In genomic region chr3:63554872-63555271, GRCm38 (mm10) we compare ENCODE assay signal across 7 mouse cellular contexts.
DNase-seq lines count a peak whose midpoint lies in the region; ATAC-seq and TF ChIP-seq lines count a peak whose summit lies in the region.

No protein-coding gene starts in this region.

- no peaks in the 10 kb centered on the region for H3K9me3 ChIP-seq in embryonic facial prominence, embryonic 15.5 days (replicated peaks)
- no peaks in the 10 kb centered on the region for H3K9me3 ChIP-seq in kidney, embryonic 15.5 days (replicated peaks)

- no peak overlapping the region for H3K27ac ChIP-seq in embryonic facial prominence, embryonic 15.5 days (replicated peaks)
- no peak overlapping the region for H3K27ac ChIP-seq in kidney, embryonic 15.5 days

- H3K4me2 ChIP-seq in embryonic facial prominence, embryonic 15.5 days (replicated peaks) = peak overlapping the region; percentile 35
- H3K4me2 ChIP-seq in kidney, embryonic 15.5 days = peak overlapping the region; percentile 33; the same call in 1 of the 2 replicates

- peaks cover 6% of the 10 kb centered on the region; the same call in 1 of the 2 replicates for H3K4me1 ChIP-seq in embryonic facial prominence, embryonic 15.5 days
- no peaks in the 10 kb centered on the region for H3K4me1 ChIP-seq in kidney, embryonic 15.5 days

- peak; percentile 14 to 38 for DNase-seq in right cerebral cortex, adult 2 months (ENCODE audit: low spot score in 2 of 2)
- DNase-seq in right cerebral cortex, postnatal 4 days = no peak
- DNase-seq in brain, embryonic 14.5 days (ENCODE audit: low read depth) = peak; percentile 87
- DNase-seq in yolk sac, embryonic 10.5 days (ENCODE audit: low spot score) = no peak

- no peak overlapping the region for H3K9ac ChIP-seq in embryonic facial prominence, embryonic 15.5 days
- H3K9ac ChIP-seq in kidney, embryonic 15.5 days = no peak overlapping the region

- H3K4me3 ChIP-seq in embryonic facial prominence, embryonic 15.5 days (replicated peaks) = peak overlapping the region; percentile 18; the same call in 1 of the 2 replicates
- H3K4me3 ChIP-seq in kidney, embryonic 15.5 days (replicated peaks) = no peak overlapping the region

- WGBS in embryonic facial prominence, embryonic 15.5 days = 8% methylated on average over 9 of the region's 9 CpGs
- 6% methylated on average over 9 of the region's 9 CpGs for WGBS in kidney, embryonic 15.5 days

- ATAC-seq in embryonic facial prominence, embryonic 15.5 days (ENCODE audit: insufficient number of reproducible peaks, low FRiP score, low TSS enrichment, low read depth) = no peak
- no peak for ATAC-seq in kidney, embryonic 15.5 days (replicated peaks; ENCODE audit: low FRiP score)
- ATAC-seq in megakaryocyte progenitor cell, adult 5-6 weeks (replicated peaks; ENCODE audit: poor library complexity) = peak; percentile 91

- no peaks in the 10 kb centered on the region for H3K36me3 ChIP-seq in embryonic facial prominence, embryonic 15.5 days
- no peaks in the 10 kb centered on the region for H3K36me3 ChIP-seq in kidney, embryonic 15.5 days

- TF ChIP-seq CTCF in brain, embryonic 14.5 days (IDR thresholded peaks at IDR 0.05; ENCODE audit: borderline replicate concordance, extremely low read depth, insufficient read depth, insufficient read length) = no peak

- no peaks in the 10 kb centered on the region for H3K27me3 ChIP-seq in embryonic facial prominence, embryonic 15.5 days
- no peaks in the 10 kb centered on the region for H3K27me3 ChIP-seq in kidney, embryonic 15.5 days

- TF ChIP-seq POLR2A in brain, embryonic 14.5 days (IDR thresholded peaks at IDR 0.05; ENCODE audit: borderline replicate concordance, extremely low read depth, insufficient read depth, insufficient read length, poor library complexity, severe bottlenecking) = no peak

Comparison
In these comparisons a context has a peak if more than half of its experiments do, and no peak if none do; other contexts are left out.
1. DNase-seq: peak in right cerebral cortex, adult 2 months (2 of 2) and brain, embryonic 14.5 days (single experiment); none in right cerebral cortex, postnatal 4 days (single experiment) and yolk sac, embryonic 10.5 days (single experiment).